Mouse (Mus musculus) midbrain, embryonic 11.5 days (tissue): ENCODE measurements around the gene Pitpnm1. TPM values are rescaled to one million over a fixed set of nuclear protein-coding genes. Genes with fewer than 3 reads are reported as not detected.
A peak's percentile ranks its signal among the peaks of the same experiment; 100 is the strongest.

Experiments used
- ATAC-seq: fragments of 200-750 bp; cut with Nextera tagmentation; 2 replicates; pipeline ENCODE4 v1.8.0; 2017; ENCODE audit warnings: moderate TSS enrichment, moderate library complexity; ENCODE audit not compliant: low FRiP score
- DNase-seq: peaks from one replicate; pipeline ENCODE4 v3.0.0; 2015; ENCODE audit warnings: low spot score; ENCODE audit errors: missing footprints
- H3K27ac ChIP-seq: fragments of 300-500 bp; sonication (generic); 2 replicates; pipeline ENCODE4 v1.5.1; 2014; ENCODE audit warnings: low read depth, low read length
- H3K27me3 ChIP-seq: fragments of 300-500 bp; sonication (generic); 2 replicates; pipeline ENCODE4 v1.6.1; 2014; ENCODE audit warnings: mild to moderate bottlenecking, low read length, moderate library complexity, mixed read lengths; ENCODE audit not compliant: control insufficient read depth, insufficient read depth
- H3K36me3 ChIP-seq: fragments of 300-500 bp; sonication (generic); 2 replicates; pipeline ENCODE4 v1.6.1; 2014; ENCODE audit warnings: mild to moderate bottlenecking, low read length, moderate library complexity, mixed read lengths; ENCODE audit not compliant: control insufficient read depth, insufficient read depth
- H3K4me1 ChIP-seq: fragments of 300-500 bp; sonication (generic); 2 replicates; pipeline ENCODE4 v1.6.1; 2014; ENCODE audit warnings: low read length; ENCODE audit not compliant: control insufficient read depth, insufficient read depth
- H3K4me2 ChIP-seq: fragments of 300-500 bp; sonication (generic); 2 replicates; pipeline ENCODE4 v1.6.1; 2014; ENCODE audit warnings: mild to moderate bottlenecking, moderate library complexity
- H3K4me3 ChIP-seq: fragments of 300-500 bp; sonication (generic); 2 replicates; pipeline ENCODE4 v1.5.1; 2014; ENCODE audit warnings: low read depth, low read length
- H3K9ac ChIP-seq: fragments of 300-500 bp; sonication (generic); 2 replicates; pipeline ENCODE4 v1.6.1; 2014; ENCODE audit warnings: low read length
- H3K9me3 ChIP-seq: fragments of 300-500 bp; sonication (generic); 2 replicates; pipeline ENCODE4 v1.6.1; 2016; ENCODE audit warnings: low read length; ENCODE audit not compliant: control insufficient read depth
- WGBS: fragments of 180-500 bp; shearing (Covaris S2); extraction: QIAGEN DNeasy Blood & Tissue Kit; methylation state at CpG from one replicate; pipeline ENCODE4 v1.1.7; 2014; 5-methylcytosine and 5-hydroxymethylcytosine counted together
- polyA plus RNA-seq: library from polyadenylated mRNA; unstranded; fragments of >200 nt; fragmentation: Nextera tagmentation; extraction: Ambion mirVana; gene quantifications from 2 replicates; pipeline ENCODE4 v1.2.1, GENCODE M21; 2014

Gene Pitpnm1
- polyA plus RNA-seq, 1 experiment from 2014 or later: 11.2 TPM

DNA sequence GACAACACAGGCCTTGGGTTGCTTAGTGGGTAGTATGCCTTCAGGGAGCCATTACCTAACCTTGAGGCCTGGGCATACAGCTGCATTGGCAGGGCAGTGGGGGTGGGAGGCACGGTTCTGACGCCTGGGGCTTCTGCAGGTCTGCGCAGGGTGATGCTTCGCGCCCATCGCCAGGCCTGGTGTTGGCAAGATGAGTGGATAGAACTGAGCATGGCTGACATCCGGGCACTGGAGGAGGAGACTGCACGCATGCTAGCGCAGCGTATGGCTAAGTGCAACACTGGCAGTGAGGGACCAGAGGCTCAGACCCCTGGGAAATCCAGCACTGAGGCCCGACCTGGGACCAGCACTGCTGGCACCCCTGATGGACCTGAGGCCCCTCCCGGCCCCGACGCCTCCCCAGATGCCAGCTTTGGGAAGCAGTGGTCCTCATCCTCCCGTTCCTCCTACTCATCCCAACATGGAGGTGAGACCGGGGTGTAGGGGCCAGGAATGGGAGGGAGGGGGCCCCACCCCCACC is 4.9 kb downstream of the Pitpnm1 start:
- WGBS: 94% methylated on average over 16 of the region's 16 CpGs

GRCm38 (mm10) chr19:4106654-4107053 is 6.9 kb downstream of the Pitpnm1 start:
- no peak for ATAC-seq

More for the DNA sequence above, 4.9 kb downstream of the Pitpnm1 start:
- DNase-seq (no peak), ATAC-seq (no peak)
- Histone ChIP-seq H3K4me1 (peaks cover 17% of the 10 kb centered on the region), H3K27me3 (peaks cover 20% of the 10 kb centered on the region), H3K4me3 (no peak overlapping the region), H3K9me3 (no peaks in the 10 kb centered on the region), H3K9ac (no peak overlapping the region), H3K4me2 (no peak overlapping the region), H3K27ac (no peak overlapping the region), H3K36me3 (no peaks in the 10 kb centered on the region)

GRCm38 (mm10) chr19:4108535-4108934 is 8.7 kb downstream of the Pitpnm1 start:
- DNase-seq: no peak
- H3K27ac ChIP-seq: no peak overlapping the region
- ATAC-seq: no peak
- H3K27me3 ChIP-seq: no peaks in the 10 kb centered on the region
- H3K9ac ChIP-seq: no peak overlapping the region
- no peaks in the 10 kb centered on the region for H3K9me3 ChIP-seq
- no peaks in the 10 kb centered on the region for H3K4me1 ChIP-seq
- H3K36me3 ChIP-seq: no peaks in the 10 kb centered on the region
- 88% methylated on average over 9 of the region's 9 CpGs for WGBS
- H3K4me3 ChIP-seq: no peak overlapping the region
- H3K4me2 ChIP-seq: no peak overlapping the region

More at GRCm38 (mm10) chr19:4106654-4107053, 6.9 kb downstream of the Pitpnm1 start:
- WGBS: 95% methylated on average over 14 of the region's 14 CpGs
- Histone ChIP-seq H3K27ac (no peak overlapping the region), H3K36me3 (no peaks in the 10 kb centered on the region), H3K9ac (no peak overlapping the region), H3K9me3 (no peaks in the 10 kb centered on the region), H3K4me3 (no peak overlapping the region), H3K4me2 (no peak overlapping the region), H3K4me1 (no peaks in the 10 kb centered on the region), H3K27me3 (peaks cover 5% of the 10 kb centered on the region)
- no peak for DNase-seq

DNA sequence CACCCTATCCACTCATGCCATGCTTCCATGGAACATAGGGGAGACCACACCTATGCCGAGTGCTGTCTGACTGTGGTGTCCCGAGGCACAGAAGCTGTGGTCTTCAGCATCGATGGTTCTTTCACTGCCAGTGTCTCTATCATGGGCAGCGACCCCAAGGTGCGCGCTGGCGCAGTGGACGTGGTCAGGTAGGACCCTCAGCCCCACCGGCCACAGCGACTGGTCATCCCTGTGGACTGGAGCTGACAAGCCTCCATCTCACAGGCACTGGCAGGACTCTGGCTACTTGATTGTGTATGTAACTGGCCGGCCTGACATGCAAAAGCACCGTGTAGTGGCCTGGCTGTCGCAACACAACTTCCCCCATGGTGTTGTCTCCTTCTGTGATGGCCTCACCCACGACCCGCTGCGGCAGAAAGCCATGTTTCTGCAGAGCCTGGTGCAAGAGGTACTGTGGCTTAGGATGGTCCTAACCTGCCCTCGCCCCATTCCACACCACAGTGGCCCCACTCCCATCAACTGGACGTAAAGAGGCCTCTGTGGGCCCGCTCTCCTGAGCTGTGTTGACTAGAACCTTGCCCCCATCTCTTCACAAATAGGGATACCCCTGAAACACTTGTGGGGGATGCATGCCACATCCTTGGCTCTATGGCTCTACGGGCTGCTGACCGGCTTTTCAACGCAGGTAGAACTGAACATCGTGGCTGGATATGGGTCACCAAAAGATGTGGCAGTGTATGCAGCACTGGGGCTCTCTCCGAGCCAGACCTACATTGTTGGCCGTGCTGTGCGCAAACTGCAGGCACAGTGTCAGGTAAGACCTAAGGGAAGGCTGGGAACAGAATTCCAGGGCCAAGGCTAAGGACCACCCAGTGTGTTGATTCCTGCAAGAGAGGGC is 12.5 kb downstream of the Pitpnm1 start:
- H3K9me3 ChIP-seq: no peaks in the 10 kb centered on the region
- no peak overlapping the region for H3K4me2 ChIP-seq
- DNase-seq: no peak
- H3K27me3 ChIP-seq: no peaks in the 10 kb centered on the region
- no peak overlapping the region for H3K27ac ChIP-seq
- H3K36me3 ChIP-seq: peaks cover 5% of the 10 kb centered on the region
- no peak overlapping the region for H3K4me3 ChIP-seq
- 94% methylated on average over 26 of the region's 26 CpGs for WGBS
- no peak for ATAC-seq
- no peak overlapping the region for H3K9ac ChIP-seq
- no peaks in the 10 kb centered on the region for H3K4me1 ChIP-seq

DNA sequence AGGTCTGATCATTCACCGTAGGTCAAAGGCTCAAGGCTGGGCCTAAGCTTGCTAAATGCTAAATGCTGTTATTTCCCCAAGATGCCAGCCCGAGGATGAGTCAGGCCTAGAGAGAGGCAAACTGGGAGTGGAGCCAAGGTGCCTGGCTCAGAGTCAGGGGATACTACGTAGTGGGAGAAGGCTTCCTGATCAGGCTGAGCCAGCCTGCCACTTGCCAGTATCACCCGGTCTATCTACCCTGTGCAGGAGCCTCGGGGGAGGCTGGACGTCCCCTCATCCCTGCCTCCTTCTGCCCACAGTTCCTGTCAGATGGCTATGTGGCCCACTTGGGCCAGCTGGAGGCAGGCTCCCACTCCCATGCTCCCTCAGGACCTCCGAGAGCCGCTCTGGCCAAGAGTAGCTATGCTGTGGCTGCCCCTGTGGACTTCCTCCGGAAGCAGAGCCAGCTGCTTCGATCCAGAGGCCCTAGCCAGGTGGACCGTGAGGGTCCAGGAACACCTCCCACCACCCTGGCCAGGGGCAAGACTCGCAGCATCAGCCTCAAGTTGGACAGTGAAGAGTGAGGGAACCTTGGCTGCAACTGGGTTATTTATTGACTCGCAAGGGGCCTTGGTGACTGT is 13.5 kb downstream of the Pitpnm1 start:
- Histone ChIP-seq H3K27me3 (no peaks in the 10 kb centered on the region), H3K36me3 (peaks cover 5% of the 10 kb centered on the region), H3K4me3 (no peak overlapping the region), H3K9ac (no peak overlapping the region), H3K9me3 (no peaks in the 10 kb centered on the region), H3K4me1 (no peaks in the 10 kb centered on the region), H3K27ac (no peak overlapping the region), H3K4me2 (no peak overlapping the region)
- no peak for DNase-seq
- 83% methylated on average over 13 of the region's 13 CpGs for WGBS
- ATAC-seq: no peak

GRCm38 (mm10) chr19:4113806-4114230 is 14.0 kb downstream of the Pitpnm1 start:
- WGBS: 80% methylated on average over 5 of the region's 5 CpGs
- no peaks in the 10 kb centered on the region for H3K4me1 ChIP-seq
- no peak overlapping the region for H3K27ac ChIP-seq
- H3K36me3 ChIP-seq: peaks cover 5% of the 10 kb centered on the region
- ATAC-seq (no peak), DNase-seq (no peak)
- no peak overlapping the region for H3K4me3 ChIP-seq
- H3K9me3 ChIP-seq: no peaks in the 10 kb centered on the region
- H3K27me3 ChIP-seq: no peaks in the 10 kb centered on the region
- no peak overlapping the region for H3K4me2 ChIP-seq
- no peak overlapping the region for H3K9ac ChIP-seq

DNA sequence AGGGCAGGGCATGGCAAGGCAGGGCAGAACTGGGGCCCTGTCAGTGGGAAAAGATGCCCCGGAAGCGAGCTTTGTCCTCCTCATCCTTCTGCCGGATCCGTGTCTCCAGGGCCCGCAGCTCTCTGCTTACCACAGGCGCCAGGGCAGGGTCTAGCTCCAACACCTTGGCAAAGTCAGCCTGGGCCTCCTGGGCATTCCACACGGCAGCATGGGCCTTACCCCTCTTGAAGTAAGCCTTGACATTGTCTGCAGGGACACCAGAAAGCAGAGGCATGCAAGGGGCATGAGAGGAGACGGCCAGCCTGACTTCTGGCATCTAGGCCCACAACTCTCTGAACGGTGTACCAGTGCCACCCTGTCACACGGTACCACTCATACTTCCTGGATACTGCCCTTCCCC is 14.8 kb downstream of the Pitpnm1 start:
- Histone ChIP-seq H3K4me3 (no peak overlapping the region), H3K27me3 (no peaks in the 10 kb centered on the region), H3K4me1 (no peaks in the 10 kb centered on the region), H3K36me3 (peaks cover 5% of the 10 kb centered on the region), H3K27ac (no peak overlapping the region), H3K9ac (no peak overlapping the region), H3K4me2 (no peak overlapping the region), H3K9me3 (no peaks in the 10 kb centered on the region)
- ATAC-seq (no peak), DNase-seq (no peak)
- 92% methylated on average over 10 of the region's 10 CpGs for WGBS

GRCm38 (mm10) chr19:4115144-4115543 is 15.3 kb downstream of the Pitpnm1 start:
- Histone ChIP-seq H3K27me3 (no peaks in the 10 kb centered on the region), H3K9me3 (no peaks in the 10 kb centered on the region), H3K27ac (no peak overlapping the region), H3K4me3 (no peak overlapping the region), H3K4me1 (no peaks in the 10 kb centered on the region), H3K36me3 (peaks cover 5% of the 10 kb centered on the region), H3K4me2 (no peak overlapping the region), H3K9ac (no peak overlapping the region)
- ATAC-seq: no peak
- peak; percentile 31 for DNase-seq
- 93% methylated on average over 10 of the region's 10 CpGs for whole genome bisulfite sequencing

DNA sequence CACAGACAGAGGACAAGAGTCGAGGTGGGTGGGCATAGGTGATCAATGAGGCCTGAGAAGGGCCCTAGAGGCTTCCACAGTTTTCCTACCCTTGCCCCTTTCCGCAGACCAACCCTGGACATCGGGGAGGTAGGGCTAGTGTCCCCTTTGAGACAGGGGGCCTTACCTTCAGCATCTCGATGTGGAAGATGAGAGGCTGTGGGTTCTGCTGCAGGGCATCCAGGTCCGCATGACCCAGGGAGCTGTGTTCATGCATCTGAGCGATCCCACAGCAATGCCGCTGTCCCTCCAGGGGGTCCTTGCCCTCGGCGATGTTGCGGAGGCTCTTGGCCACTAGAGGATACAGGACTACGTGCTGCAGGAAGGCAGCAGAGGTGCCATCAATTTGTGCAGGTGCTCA is 16.0 kb downstream of the Pitpnm1 start:
- no peaks in the 10 kb centered on the region for H3K9me3 ChIP-seq
- H3K9ac ChIP-seq: no peak overlapping the region
- no peak overlapping the region for H3K4me2 ChIP-seq
- DNase-seq (peak; percentile 12), ATAC-seq (no peak)
- H3K36me3 ChIP-seq: peaks cover 5% of the 10 kb centered on the region
- no peaks in the 10 kb centered on the region for H3K27me3 ChIP-seq
- no peak overlapping the region for H3K27ac ChIP-seq
- WGBS: 82% methylated on average over 11 of the region's 11 CpGs
- H3K4me3 ChIP-seq: no peak overlapping the region
- H3K4me1 ChIP-seq: peaks cover 3% of the 10 kb centered on the region
